Mouse (Mus musculus) natural killer cell, adult 2 months (primary cell): ENCODE results near the gene Foxl2.

ENCODE experiments used
- DNase-seq, 2 experiments: peaks; one replicate each; pipeline ENCODE4 v3.0.0; 2022; ENCODE audit warnings: low spot score in 2 of 2

Gene Foxl2

DNA sequence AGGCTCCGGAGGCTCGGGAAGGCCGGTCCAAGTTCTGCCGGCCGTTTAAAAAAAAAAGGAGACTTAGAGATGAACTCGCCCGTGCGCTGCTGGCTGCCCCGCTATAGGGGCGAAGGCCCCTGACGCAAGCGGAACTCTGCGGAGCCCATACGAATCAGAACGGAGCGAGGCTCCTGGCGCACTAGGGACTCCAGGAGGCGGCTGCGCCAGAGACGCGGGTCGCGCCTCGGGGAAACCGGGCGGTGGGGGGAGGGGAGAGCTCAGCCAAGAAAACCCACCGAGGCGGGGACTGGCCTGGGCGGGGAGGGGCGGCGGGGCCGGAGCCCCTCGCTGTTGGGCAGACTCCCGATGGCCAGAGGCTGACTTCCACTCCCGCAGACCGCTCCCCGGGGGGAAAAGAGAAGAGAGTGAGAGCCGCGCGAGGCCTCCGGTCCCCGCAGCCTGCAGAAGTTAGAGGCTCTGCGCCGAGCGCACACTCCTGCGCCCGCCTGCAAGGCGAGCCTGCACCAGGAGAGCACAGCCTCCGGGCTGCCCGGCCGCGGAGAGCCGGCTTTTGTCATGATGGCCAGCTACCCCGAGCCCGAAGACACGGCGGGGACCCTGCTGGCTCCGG, at the start of gene Foxl2:
Gene Foxl2 (plus strand): TSS at position 186 of the 613 bp plus-strand sequence.
- DNase-seq, result no peak

DNA sequence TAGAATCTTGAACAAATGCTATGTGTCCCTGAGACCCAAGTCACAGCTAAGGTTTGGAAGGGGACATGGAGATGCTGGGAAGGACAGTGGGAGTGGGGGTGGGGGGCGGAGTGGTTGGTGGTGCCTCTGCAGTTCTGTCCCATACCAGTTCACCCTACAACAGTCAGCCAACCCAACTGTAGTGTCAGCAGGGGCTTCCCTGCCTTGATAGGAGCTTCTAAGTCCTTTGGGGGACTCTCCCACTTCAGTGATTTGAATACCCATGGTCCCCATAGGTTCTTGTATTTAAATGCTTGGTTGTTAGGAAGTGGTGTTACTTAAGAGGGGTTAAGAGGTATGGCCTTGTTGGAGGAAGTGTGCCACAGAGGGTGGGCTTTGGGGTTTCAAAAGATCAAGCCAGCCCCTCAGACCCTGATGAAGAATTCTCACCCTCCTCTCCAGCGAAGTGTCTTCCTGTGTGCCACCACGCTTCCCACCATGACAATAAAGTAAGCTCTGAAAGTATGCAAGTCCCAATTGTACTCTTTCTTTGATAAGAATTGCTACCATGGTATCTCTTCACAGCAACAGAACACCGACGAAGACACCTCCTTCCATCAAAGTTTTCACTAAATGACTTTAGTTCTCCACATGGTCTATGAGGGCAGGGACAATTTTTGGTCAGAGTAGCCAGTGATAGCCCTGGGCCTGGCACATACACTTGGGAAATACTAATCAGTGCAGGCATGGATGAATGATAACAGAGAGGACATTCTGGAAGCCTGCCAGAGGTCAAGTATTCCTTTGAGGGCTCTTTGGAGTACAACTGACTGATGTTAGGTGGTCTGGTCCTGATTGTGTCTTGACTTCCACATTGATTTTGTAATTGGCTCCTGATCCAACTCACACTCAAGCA, 34.2 kb upstream of the Foxl2 start:
- DNase-seq, result no peak

DNA sequence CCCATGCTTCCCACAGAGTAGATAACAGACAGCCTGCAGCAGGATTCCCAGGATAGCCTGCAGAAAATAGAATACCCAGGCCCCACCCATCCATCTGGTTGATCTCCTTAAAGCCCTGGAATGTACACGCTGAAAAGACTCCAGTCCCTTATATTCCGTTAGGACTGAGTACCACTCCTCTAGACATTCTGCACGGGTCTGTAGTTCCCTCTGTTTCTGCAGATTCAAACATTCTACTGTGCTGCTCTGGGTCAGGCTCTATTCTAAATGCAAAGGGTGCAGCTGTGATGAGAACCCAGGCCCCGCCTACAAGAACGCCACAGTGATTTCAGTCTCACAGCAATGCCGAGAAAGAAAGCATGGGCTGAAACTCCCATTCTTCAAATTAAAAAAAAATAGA, 32.0 kb upstream of the Foxl2 start:
- no peak for DNase-seq

DNA sequence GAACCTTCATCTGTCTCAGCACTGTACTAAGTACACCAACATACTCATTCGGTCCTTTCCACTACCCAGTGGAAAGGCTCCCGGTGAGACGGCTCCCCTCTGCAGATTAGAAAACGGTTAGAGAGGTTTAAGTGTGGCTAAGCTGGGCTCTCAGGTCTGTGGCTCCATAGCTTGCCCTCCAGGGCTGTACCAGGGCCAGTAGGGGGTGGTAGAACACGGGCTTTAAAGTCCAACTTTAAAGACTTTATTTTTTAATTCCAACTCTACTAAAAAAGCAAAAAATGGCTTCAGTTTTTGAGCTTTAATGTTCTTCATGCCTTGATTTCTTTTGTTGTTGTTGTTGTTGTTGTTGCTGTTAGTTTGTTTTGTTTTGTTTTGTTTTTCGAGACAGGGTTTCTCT, 30.9 kb upstream of the Foxl2 start:
- DNase-seq, result no peak

DNA sequence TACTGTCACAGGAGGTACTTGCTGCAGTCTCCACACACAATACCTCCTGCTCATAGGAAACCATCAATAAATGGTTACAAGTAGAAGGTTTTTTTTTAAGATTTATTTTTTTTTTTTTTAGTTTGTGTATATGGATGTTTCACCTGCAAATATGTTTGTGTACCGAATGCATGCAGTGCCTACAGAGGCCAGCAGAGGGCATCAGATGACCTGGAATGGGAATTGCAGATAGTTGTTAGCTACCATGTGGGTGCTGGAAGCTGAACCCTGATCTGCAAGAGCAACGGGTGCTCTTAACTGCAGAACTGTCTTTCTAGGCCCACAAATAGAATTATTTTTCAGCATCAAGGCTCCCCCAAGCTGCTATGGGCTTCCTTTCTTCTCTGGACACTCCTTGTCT, 25.6 kb upstream of the Foxl2 start:
- DNase-seq, result no peak

DNA sequence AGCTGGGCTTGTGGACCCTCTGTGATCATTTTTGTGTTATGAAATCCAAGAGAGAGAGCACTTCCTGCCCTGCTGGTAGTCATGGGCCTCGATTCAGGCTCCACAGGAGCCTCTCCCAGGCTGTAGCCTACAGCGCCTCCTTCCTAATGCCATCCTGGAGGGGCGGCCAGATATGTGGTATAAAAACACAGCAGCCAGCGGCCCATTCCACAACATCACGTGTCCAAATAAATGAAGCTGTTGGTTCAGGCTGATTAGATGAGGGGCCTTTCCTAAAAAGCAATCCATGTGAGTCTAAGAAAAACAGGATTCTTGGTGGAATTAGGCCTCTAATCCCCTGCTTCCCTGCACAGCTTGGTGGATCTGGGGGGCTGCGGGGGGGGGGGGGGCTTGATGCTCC, 22.2 kb upstream of the Foxl2 start:
- DNase-seq, result no peak

DNA sequence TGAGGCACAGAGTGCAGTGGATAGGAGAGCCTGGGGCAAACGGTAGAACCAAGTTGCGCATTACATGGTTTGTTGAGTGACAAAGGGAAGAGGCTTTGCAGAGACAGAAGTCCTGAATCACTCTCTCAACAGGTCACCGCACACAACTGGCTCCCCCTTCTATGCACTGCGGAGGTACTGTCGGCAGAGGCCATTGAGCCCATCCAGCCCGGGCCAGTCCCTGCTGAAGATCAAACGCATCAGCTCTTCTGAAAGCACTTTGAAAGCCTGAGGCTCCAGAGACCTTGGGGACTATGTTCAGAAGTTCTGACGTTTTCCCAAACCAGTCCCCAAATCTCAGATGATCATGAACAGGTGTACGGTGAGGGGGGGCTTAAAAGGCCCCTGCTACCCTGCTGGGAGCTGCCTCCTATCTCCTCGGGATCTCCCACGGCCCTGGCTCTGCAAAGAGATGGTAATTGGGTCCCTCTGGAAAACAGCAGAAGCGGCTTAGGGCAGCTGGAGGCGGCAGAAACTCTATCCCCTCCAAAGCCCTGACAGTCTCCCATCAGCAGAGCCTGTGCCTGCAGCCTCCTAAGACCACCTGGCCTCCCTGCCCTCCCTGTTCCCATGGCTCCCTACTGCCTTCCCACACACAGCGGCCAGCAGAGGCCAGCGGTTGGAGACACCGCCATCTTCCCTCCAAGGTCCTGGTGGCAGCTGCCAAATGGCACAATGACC, 19.7 kb upstream of the Foxl2 start:
- DNase-seq, result no peak

DNA sequence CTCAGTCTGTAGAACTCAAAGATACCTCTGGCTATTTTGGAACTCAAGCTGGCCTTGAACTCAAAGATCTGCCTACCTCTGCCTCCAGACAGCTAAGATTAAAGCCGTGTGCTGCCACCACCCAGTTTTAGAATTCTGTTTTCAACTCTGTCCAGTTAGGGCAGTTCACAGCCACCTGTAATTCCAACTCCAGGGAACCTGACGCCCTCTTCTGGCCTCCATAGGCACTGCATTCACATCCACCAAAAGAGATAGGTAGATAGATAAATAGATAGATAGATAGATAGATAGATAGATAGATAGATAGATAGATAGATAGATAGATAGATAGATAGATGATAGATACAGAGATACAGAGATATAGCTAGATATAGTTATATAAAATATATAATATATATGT, 15.8 kb upstream of the Foxl2 start:
- DNase-seq, result no peak

DNA sequence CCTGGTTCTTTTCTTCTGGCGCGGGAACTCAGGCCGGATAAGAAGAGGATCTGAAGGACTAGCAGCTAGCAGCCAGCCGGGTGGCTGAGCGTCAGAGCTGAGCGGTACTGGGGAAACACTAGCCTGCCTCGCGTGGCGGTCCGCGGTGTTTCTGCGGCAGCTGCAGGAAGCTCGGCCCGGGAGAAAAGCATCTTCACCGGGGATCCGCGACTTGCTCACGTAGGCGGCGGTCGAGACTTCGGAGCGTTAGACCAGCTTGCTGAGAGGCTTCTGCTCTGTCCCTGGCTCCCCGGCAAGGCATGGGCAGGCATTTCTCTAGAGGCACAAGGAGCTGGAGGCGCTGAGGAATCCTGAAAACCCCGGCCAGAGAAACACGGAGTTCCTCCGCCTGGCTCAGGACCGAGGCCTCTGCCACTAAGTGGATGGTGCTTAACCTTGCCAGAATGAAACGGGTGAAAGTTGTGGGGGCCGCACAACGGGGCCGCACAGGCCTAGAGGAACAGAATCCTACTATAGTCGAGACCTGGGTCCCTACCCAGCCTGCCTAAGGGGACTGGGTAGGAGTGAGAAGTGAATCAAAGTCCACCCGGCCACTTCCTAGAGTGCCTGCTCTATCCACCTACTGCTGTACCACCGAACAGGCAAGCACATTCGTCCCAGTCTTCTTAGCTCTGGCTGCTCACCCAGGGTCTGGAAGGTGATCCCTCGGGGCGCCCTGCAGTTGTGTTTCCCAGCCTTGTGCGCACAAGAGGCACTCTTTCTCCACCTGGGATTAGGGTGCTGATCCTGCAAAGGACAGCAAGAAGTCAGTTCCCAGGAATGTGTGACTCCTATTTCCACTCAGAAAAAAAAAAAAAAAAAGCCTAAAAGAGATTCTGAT, 2.7 kb upstream of the Foxl2 start:
- no peak for DNase-seq

DNA sequence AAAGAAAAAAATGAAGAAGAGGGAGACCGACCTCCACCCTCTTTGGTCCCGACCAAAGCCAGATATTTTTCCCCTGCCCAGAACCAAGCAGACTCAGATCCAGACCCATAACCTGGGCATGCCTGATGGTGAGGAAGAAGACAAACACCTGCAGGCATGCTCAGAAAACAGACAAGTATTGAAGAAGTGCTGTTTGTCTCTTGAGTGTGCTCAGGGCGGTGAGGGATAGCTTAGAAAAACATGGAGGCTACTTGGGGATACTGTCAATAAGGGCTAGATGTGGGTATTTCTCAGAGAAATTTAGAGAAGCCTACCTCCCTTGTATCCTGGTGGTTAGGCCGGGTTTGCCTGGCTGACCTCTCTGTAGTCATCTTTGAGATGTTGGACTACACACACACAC, 1.8 kb upstream of the Foxl2 start:
- DNase-seq, result no peak

DNA sequence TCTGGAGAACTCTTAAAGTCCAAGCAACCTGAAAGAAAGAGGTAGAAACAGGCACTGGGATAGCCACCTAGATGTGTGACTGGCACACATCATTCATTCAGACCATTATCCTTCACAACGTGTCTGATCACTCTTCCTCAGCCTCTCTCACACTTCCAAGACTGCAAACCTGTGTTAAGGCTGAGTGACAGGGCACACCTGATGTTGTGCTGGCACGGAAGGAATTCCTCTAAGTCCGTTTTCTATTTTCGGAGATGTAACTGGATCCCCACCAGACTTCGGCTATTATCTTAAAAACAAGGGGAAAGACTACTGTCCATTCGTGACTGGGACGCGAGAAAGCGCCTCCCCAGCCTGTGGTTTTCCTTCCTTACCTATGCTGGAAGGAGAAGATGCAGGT, 1.3 kb upstream of the Foxl2 start:
- no peak for DNase-seq

DNA sequence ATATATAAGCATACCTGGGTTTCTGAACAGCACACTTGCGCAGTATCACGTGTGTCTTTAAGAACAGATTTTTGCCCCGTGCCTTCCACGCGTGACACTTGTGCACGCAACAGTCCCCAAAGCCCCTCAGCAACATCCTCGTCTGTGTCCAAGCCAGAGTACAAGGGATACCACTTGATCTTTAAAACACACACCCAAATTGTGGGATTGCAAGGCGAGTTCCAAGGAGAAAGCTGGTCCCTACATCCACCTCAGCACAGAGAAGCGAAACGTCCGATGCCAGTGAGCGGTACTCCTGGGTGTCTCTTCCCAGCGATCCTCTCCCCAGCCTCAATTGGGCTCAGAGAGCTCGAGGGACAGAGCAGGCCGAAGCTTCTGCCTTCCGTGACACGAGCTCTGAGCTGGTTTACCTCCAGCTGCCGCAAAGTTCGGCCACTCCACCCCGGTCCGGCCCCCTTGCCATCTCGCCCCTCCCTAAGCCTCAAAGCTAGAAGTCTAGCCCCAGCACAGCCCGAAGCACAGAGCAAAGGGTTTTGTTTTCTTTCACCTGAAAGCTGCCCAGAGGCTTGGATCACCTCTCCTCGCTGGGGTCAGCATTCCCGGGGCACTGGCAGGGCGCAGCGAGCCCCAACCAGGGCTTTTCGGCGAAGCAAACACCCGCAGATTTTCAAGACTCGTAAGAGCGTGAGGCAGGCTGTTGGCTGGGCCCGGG, 541 bp upstream of the Foxl2 start:
- no peak for DNase-seq

DNA sequence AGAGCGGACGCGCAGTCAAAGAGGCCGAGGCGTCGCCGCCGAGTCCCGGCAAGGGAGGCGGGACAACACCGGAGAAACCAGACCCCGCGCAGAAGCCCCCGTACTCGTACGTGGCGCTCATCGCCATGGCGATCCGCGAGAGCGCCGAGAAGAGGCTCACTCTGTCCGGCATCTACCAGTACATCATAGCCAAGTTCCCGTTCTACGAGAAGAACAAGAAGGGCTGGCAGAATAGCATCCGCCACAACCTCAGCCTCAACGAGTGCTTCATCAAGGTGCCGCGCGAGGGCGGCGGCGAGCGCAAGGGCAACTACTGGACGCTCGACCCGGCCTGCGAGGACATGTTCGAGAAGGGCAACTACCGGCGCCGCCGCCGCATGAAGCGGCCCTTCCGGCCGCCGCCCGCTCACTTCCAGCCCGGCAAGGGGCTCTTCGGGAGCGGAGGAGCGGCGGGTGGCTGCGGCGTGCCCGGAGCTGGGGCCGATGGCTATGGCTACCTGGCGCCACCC, 682 bp downstream of the Foxl2 start:
- no peak for DNase-seq

DNA sequence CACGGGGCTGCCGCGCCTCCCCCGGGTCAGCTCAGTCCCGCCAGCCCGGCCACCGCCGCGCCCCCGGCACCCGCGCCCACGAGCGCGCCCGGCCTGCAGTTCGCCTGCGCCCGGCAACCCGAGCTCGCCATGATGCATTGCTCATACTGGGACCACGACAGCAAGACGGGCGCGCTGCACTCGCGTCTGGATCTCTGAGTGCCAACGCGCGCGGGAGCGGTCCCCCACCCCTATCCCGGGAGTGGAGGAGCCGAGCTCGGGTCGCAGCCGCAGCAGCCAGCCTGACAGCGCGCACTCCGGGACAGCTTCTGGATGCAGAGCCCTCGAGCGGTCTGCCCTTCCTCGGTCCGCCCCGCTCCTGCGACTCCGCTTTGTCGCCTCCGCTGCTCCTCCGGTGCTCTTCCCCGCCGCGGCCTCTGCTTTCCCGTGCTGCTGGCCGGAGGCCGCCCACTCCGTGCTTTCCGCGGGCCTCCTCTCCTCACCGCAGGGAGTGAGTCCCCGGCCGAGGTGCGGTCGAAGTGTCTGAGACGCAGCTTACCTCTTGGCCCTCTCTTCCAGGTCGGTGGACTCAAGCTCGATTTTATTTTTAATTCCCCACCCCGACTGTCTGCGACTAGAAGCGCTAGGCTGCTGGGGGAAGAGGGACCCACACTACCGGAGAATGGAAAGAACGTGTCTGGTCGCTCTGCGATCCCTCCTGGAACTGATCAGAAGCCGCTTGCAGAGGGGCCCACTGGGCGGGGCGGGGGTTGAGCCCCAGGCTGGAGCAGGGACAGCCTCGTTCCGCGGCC, 1.7 kb downstream of the Foxl2 start:
- DNase-seq, result no peak

DNA sequence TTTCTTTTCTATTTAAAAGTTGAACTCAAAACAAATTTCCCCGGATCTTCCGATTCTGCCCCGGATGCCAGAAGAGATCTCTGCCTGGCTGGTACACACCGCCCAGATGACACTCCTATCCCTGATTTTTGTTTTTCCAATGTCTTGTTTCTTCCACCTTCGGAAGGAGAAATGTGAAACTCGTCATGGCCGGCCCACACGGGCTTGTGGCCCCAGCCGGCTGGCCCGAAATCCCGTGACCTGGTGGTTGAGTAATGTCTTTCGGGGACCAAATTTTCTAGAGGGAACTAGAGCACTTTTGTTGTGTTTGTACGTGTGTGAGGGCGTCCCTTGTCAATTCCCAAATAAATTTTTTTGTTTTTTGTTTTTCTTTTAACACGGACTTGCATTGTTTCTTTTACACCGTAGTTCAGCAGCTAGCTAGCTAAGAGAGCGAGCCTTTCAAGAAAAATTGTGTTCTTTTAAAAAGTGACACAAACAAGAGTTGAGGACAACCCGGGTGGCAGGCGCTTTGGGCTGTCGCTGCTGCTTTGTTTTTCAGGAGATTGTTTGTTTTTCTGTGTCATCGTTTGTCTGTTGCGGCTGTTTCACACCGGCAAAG, 2.8 kb downstream of the Foxl2 start:
- no peak for DNase-seq

DNA sequence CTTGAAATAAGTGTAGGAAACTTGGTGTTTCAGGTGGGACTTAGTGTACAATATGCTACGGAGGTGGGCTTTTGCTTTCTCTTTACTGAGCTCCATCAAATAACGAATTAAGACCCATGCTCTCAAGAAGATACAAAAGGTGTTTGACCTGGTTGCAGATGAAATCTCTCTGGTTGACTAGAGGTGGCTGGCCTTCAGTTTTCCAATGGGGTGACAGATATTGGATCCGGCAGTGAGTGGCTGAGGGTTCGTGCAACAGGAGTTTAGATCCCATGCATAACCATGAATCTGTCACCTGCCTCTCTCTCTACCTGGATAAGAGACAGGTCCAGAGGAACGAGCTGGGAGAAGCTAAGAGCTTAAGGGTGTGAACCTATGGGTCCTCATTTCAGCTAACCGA, 3.5 kb downstream of the Foxl2 start:
- DNase-seq, result no peak

DNA sequence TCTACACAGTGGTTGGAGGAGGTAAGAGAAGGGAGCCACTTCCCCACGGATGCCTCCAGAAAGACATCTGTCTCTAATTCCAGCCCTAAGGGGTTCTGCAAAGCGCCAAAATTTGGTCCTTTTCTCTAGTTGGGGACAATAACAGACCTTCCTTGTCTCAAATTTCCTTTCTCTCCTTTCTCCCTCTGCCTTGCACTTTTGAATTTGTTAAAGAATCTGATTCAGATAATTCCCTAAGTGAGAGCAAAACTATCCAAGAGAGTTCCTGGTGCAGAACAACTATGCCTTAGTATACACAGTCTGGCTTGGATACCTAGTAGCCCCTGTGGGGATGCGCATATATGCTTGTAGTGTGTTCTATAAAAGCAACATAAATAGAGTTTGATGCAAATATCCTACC, 4.8 kb downstream of the Foxl2 start:
- no peak for DNase-seq

DNA sequence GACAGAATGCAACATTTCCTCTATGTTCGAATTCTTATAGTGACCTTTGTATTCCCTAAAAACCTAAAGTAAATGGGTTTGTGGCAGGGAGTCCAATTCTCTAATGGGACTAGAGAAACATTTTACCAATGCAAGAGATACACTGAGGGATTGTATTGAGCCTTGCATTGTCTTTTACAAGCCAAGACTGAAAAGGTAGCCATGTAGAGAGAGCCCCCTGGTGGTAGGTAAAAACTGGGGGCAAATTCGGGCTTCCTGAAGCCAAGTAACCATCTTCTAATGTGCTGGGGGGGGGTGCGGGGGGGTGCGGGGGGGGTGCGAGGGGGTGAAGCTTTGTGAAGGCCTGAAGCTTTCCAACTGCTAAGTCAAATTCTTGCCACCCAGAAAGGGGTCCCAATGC, 5.3 kb downstream of the Foxl2 start:
- no peak for DNase-seq

DNA sequence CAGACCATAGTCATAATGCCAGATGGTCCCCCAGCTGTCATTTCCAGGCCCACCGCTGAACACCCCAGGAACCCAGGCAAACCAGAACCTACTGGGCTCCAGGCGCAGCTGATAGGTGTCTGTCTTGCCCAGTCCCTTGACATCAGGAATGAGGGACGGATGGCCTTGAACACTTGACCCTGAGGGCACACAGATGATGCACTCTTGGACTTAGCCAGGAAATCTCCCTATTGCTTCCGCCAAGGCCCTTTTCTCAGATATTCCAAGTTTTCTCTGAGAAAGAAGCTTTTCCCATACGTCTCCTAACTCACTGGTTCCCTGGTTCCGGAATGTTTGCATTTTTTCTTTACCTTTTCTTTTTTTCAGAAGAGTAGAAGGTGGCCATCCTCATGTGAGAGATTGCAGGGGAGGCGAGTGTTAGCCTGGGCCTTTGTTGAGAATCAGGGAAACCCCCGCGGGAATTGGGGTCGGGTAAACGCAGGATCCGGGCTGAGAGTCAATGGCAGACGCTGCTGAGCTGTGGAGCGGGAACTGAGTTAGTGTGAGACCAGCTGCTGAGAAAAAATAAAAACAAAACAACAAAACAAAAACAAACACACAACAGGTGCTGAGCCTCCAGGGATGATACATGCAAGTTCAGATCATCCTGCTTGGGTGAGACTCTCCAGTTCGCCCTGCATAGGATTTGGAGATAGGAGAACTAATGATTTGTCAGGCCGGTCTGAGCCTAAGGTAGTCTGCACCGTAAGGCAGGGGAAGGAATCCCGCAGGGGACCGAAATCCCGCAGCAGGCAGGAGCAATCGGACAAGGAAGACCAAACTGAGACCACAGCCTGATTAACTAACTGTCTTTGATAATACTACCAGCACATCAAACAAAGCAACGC, 6.7 kb downstream of the Foxl2 start:
- DNase-seq, result no peak
